Mouse (Mus musculus) gastrocnemius, postnatal 10 days (tissue): ENCODE measurements around the gene Kmt2a. TPM values are rescaled to one million over a fixed set of nuclear protein-coding genes. Genes with fewer than 3 reads are reported as not detected.

ENCODE experiments used
- DNase-seq: peaks from one replicate; pipeline ENCODE4 v3.0.0; 2021; ENCODE audit warnings: mixed read lengths
- total RNA-seq, 2 experiments: library from RNA; stranded (reverse); gene quantifications; 2 replicates each; pipeline ENCODE4 v1.2.3; 2021

Gene Kmt2a
- total RNA-seq, 2 experiments from 2014 or later = 15.1 to 21.3 TPM

DNA sequence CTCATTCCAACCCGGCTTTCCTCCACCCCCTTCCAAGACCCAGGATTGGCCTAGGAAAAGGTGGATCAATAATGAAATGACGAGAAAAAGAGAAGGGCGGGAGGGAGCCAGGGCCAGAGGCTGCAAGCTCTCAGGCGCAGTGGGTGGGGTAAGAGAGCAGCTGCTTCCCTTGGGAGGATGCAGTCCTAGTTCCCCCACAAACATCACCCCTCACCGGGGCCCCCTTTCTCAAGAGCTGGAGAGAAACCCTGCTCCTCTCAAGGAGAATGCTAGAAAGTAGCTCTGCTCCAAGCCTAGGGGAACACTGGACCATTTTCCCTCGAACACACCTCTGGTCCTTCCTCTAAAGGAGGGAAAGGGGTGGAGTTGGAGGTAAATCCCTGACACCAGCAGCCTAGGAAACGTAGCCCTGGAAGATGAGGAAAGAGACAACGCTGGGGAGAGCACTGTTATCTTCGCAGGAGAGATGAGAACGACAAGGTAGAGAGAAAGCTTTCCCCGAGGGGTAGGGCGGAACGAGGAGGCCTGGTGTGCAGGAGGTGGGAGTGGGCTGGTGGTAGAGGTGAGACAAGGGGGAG, 1.3 kb downstream of the Kmt2a start:
- DNase-seq = peak; percentile 18

DNA sequence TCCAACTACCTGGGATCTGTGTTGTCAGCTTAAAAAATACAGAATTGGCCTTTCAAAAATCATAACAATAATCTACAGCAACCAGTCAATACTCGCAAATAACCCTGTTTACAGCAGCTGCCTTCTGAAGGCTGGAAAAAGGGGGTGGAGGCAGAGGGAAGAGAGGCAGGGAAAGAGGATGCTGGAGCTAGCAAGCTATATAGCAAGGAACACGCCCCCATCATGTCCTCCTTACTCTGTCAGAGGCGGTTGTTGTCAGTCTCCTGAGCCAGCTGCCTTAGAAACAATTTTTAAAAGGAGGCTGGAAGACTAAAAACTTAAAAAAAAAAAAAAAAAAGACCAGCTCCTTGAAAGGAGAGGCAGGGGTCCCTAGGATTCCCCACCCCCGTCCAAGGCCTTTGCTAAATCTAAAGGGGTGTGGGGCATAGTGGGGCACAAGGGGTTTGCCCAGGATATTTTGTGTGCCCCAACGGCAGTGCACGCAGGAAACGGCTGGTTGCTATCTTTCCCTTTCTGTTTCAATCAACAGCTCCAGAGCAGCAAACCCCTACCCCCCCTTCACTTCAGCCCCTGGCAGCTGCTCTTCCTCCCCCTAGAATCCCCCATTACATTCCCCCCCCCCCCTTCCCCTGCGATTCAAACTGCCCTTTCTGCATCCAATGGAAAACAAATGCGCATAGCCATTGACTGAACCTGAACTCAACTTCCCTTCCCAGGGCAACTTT, 2.2 kb downstream of the Kmt2a start:
- DNase-seq = no peak

DNA sequence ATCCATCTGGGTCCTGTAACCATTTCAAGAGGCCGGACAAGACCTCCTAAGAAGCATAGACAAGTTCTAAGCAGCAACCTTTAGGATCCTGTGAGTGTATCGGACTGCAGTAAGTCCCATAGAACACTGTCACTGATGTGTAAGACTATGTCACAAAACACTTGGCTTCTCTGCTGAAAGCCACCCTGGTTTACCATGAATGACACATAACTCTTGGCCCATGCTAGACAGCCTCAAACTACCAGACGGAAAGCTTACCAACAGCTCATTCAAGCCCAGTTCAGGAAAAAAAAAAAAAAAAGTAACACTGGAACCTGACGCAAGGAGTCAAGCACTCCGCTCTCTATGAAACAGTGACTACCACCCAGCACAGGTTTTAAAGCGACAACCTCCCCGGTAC, 3.4 kb downstream of the Kmt2a start:
- DNase-seq = no peak

DNA sequence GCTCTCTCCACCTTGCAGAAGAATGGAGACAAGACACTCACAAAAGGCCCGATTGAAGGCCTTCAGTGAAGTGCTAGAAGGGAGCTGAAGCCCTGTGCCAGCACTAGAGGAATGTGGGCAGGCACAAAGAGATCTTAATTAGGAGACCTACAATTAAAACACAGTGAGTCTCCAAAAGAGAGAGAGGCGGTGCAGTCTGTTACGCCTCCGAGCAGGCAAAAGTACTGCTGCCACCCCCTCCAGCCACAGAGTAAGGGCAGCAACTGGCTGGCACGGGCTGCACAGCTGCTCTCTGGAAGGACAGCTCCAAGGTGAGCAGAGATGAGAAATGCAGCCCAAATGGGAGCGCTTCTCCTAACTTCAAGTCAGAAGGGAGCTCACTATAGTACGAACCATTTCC, 5.6 kb downstream of the Kmt2a start:
- peak; percentile 29 for DNase-seq

DNA sequence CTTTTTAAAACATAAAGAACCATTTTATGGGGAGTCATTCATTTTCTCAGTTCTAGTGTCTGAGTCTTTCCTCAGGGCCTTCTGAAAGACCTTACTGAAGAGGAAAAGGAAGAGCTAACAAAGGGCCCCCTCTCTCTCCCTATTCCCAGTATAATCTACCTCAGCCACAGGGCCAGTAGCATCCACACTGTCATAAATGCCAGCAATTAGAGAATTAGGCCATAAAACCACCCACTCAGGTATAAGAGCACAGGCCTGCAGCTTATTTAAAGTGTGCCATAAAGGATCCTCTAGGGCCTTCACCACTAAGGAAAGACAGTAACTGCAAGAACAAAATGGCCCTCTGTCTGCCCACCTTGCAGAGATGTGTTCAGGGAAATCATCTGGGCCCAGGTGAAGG, 6.9 kb downstream of the Kmt2a start:
- DNase-seq = no peak

DNA sequence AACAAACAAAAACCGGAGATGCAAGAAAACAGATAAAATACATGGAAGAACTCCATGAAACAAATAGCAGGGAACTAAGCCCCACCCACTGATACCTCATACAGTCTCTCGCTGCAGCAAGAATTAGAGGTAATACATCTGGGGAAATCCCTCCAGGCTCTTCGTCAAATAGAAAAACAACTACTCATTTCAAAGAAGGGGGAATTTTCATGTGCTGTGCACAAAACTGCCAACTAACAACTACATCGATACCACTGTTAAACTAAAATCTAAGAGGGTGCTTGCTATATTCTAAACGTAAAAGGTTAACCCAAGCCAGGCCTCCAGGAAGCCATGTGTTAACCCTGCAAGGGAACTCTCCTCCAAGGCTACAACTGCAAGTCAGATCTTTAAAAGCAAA, 7.4 kb downstream of the Kmt2a start:
- no peak for DNase-seq

DNA sequence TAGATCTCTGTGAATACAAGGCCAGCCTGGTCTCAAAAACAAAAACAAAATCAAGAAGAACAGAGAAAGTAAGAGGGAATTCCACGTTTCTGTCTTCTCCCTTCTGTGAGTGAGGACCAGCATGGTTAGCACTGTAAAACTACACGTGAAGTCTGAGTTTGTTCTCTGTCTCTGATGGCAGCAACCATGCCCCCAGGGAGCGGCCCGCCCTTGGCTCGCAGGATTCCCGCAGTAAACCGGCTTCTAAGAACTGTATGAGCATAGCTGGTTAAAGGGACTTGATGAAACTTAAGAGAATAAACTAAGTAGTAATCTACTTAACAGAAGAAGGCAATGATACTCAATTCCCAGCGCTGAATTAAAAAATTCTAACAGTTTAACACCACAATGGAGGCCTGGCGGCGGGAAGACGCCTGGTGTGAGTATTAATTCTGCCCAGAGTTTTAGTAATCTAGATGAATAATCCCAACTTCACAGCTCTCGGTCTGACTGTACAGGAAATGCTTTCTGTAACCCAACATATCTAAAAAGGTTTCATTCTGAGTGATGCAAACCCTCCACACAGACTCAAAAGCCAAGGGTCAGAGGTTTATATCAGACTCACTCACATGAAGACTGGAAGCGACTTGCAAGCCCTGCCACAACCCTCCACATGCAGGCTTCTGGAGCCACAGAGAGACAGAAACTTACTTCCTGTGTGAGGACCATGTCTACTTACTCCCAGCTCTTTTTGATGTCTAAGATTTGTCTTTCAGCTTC, 12.6 kb downstream of the Kmt2a start:
- DNase-seq = peak; percentile 34

DNA sequence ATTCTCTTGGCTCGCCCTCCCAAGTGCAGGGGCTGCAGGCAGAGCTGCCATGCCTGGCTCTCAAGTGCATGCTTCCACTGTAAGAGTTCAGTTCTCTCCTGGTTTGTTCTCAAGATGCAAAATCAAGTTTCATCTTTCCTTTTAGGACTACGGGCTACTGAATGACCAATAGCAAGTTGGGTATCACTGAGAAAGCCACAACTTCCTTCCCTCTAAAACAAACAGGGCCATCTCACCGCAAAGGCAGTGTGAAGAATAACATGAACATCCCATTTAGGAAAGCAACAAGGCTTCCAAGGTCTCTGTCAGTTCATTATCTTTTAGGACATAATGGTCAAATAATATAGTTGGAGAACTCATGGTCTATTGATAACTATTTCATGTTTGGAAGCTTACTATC, 13.4 kb downstream of the Kmt2a start:
- no peak for DNase-seq

DNA sequence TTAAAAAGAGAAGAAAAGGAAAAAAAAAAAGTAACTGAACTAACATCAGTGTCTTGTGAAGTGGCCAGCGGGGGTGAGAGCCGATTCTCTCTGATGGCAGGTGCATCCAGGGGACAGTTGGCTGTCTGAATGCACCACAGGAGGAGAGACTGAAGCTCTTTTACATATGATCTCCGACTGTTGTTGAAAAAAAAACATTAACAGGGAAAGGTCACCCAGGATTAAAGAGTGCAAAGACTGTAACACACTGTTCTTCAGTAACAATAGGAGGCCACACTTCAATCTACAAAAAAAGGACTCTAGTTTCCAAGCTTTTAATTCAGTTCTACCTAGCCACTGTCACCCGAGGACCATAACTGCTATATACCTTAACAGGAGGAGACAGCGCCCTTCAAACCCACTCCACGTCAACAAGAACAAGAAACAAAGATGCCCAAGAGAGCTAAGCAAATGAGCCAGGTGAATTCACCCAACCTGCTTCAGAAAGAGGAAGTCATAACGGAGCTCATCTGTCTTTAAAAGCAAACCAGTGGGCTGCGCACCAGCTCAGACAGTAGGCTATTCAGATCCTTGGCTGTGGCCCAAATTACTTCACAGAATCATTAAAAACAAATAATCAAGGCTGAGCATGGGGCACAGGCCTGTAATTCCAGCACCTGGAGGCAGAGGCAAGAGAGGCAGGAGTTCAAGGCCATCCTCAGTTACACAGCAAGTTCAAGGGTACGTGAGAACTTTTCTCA, 14.4 kb downstream of the Kmt2a start:
- DNase-seq = no peak

DNA sequence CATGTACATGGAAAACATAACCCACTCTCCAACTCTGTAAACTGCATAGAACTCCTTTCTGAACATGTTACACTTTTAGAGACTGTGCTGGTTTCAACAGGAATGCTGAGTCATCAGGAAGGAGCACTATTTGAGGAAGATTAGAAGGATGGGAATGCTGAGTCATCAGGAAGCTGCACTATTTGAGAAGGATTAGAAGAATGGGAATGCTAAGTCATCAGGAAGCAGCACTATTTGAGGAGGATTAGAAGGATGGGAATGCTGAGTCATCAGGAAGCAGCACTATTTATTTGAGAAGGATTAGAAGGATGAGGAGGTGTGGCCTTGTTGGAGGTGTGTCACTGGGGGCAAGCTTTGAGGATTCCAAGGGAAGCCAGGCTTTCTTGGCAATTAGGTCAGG, 20.0 kb downstream of the Kmt2a start:
- no peak for DNase-seq

DNA sequence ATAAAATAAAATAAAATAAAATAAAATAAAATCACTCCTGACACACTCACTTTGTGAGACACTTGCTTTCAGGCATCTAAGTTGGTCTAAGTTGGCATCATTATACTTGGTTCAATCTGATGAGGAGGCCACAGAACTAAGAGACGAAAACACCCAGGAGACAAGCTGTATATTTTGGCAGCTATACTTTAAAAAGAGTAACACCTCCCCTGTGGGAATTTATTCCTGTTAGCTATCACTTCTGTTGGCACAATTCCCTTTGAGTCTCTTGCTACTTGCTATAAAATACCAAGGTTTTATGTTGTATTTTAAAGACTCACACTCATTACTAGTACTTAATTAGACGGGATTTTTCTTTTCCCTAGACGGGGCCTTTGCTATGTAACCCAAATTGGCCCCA, 22.4 kb downstream of the Kmt2a start:
- DNase-seq = no peak

DNA sequence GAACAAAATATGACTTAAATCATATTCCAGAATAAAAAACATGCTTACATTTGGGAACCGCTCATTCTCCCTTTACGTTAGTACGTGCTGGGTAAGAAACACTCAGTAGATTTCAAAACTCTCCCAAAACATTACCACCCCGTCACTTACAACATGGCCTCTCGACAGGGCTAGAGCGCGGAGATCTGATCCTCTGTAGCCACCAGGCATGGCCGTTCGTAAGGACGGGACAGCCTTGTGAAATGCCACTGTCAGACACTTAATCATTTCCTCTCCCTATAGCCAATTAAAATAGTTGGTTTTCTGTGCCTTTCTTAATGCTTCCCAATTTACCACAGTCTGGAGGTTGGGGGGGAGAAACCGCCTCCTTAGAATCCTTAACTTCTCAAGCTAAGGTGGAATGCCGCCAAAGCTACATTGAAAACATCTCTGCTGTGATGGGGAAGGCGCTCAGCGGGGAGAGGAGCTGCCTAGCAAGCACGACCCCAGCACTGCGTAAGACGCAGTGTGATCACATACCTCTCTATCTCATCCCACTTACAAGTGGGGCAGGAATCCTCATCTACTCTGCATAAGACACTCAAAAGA, 23.6 kb downstream of the Kmt2a start:
- DNase-seq = no peak

DNA sequence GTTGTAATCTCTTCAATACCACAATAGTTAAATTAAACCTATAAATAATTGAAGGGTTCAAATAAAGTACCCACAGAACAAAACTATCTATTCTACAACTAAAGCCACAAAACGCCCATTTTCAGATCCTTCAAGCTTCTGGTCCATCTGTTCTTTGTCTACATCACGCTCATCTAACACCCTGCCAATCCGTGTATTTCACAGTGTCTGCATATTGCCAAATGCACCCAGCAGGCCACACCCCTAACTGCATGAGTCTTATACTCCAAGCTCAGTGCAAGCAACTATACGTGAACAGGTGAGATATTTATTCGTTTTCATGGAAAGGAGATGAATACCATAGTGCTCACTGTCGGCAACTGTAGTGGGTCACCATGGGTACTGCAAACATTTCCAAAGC, 25.9 kb downstream of the Kmt2a start:
- no peak for DNase-seq

DNA sequence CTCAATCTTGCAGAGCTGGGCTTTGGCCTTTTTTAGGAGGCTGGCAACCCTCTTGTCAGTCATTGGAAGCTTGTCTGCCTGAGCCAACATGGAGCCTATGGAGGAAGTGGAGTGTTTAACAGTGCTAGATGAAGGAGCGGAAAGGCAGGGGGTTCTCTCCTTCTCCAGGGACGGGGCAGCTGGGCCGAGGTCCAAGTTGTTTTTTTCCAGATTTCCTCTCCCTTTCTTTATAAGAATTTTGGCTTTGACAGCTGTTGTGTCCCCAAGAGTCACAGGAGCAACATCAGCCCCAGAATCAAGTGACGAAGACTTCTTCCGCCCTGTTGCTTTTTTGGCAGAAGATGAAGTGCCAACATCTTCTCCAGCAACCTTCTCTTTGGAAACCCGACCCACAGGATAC, 33.6 kb downstream of the Kmt2a start:
- DNase-seq = no peak

DNA sequence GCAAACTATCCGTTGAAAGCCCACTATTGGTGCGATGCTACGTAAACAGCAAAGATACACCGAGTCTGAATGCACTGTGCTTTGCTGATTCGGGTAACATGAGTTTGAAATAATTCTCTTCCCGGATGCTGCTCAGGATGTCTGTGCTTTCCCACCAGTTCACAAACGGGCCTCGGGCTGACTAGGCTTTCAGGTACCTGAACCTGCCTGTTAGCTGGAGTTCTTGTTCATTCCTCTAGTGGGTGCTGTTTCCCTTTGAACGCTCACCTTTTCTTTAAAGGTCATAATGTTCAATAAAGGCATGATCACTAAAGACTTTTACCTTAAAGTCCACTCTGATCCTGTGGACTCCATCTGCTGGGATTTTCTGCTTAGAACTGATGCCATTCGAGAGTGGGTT, 39.9 kb downstream of the Kmt2a start:
- DNase-seq = no peak

DNA sequence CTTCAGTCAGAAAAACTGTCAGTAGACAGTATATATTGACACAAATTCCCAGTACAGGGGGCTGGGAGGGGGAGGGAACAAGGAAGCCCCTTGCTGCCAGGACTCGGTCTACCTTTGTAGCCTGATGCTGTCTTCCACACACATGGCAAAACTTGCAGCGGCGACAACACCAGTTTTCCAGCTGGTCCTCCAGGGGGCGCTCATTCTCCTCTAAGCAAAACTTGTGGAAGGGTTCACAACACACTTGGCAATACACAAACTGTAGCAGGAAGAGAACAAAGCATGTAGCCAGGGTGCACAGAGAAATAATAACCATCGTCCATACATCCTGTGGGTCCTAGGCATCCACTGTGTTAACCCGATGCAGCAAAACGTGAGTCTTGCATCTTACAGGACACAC, 44.7 kb downstream of the Kmt2a start:
- DNase-seq = peak; percentile 83

DNA sequence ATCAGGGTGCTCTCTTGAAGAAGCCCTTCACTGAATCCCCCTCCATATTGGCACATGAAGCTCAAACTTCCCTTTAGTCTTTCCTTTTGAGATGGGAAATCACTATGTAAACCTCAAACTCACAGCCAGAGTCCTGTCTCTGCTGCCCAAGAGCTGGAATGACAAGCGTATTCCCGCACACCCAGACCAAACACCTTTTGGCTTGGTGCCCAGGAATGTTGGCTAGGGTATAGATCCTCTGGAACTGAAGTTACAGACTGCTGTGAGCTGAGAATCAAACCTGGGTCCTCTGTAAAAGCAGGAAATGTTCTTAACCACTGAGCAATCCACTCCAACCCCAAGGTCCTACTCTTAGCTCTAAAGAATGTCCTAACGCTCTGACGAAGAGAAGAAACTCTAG, 48.7 kb downstream of the Kmt2a start:
- DNase-seq = peak; percentile 26

DNA sequence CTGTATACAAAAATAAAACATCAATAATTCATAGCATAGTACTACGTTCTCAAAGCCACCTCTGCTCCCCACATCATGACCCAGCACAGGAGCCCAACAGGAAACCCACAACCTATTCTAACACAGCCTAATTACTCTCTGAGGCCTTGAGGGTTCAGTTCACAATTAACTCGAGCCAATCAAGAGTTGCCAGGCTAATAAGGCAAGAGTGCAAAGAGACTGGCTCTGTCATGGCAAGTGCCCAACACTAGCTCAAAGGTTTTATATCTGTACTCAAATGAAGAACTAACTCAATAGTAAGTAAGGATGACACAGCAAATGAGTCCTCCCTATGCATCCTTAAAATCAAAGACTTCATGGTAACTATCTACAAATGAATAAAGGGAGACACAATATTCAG, 50.6 kb downstream of the Kmt2a start:
- no peak for DNase-seq

DNA sequence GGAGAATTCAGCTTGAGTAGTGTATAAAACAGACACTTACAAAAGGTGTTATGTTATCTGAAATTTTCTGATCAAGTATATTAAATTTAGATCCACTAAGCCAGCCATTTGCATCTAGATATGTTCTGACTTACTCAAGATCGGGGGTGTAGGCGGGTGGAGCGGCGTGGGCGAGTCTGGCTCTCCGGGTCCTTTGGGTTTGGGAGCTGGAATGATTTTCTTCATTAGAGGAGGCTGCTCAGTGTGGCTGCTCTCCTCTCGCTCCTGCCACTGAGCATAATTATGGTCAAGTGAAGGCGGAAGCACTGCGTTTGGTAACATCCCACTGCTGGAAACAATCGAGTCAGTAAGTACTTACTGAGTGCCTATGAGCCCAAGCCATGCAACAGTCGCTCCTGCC, 52.2 kb downstream of the Kmt2a start:
- DNase-seq = no peak

DNA sequence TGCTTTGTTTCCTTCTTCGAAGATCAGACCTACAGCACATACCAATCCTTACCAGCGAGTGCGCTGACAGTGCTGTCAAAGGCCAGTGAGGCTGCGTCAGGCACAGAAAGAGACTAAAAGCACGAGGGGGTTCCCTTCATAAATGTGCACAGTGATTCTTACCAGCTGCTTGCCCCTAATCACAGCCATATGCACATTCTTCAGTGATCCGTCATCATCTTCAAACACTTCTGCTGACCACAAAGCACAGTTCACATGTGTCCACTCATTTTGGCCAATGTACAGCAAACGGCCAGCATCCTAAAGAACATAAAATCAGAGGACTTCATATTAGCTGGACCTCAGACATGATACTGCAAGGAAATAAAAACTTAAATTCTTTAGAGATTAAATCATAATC, 54.4 kb downstream of the Kmt2a start:
- no peak for DNase-seq

DNA sequence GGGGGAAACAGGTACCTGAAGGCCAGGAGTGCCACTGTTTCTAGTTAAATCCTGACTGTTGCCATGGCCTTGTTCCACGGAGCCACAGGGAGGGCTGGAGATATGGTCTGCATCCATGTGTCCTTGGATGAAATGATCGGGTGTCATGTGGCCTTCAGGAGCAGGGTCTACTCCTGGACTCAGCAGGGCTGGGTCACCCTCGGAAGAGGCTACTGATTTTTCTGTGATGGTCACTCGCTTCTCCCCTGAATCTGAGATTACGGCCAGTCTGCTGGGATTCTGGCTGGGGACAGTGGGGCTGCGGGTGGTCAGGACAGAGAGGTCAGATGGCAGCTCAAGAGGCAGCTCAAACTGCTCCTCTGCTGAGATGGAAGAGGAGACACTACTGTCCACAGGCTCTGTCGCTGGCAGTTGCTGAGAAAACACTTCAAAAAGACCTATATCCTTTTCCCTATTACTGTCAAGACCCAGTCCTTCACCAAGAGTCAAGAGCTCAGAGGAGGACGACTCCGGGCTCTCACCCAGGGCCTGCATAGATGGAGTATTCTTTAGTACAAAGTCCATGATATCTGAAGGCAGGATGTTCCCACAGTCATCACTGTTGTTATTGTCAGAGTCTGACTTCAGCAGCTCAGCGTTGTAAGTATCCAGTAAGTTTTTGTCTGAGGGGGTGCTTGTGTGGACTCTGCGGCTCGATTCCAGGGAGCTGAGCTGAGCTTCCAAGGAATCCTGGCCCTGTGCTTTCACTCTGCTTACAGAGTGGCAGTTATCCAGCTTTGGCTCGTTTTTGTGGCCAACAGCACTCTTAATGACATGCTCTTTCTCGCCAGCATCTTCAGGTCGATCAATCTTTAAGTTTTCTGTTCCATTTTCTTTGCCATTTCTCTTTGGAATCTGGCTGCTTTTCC, 60.9 kb downstream of the Kmt2a start:
- DNase-seq = no peak

DNA sequence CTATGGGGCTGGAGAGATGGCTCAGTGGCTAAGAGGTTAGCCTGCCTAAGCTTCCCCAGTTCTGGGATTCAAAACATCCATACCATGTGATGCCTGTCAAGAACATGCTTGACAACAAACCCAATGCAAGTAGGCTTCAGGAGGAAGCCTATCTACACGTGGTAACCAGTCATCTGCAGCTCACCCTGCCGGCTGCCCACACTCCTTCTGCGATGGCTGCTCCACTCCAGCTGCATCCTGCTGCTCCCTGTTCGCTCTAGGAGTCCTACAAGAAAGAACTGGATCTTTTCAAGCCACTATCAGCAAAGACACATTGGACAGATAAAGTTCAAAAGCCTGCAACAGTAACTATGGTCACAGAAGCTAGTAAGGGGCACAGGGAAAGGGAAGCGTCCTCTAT, 63.6 kb downstream of the Kmt2a start:
- DNase-seq = no peak
